17 mouse cellular contexts compared by ENCODE assay signal in the genomic region with DNA sequence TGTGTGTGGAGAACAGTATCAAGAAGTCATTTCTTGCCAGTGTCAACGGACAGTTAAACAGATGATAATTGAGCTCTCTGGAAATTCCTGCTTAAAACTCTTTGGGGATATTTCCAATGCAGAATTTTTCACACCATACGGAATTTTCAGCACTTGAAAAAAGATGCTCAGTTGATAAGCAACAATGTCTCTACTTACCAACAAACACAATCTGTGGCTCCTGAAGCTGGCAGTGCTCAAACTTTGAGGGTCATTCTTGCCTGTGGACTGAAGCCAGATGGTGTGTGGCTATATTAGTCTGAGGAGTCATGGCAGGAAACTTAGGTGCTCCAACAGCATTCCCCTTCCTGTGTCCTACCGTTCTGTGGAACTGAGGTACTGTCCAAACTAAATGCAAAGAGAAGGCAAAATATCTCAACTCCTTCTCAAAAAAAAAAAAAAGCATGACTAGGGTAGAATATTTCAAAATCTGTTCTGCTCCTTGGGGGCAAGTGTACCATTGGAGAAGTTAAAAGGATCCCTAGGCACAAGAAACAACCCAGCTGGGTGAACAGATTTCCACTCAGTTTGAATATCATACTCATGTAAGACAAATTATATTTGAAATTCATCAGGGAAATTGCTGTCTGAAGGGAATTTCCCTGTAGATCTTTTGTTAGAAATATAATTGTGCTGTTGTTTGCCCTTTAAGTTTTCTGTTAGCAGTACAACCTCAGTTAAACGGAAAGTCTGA.
"Had no signal": no experiment of that assay in that cellular context is flagged by ENCODE, and none has a peak within 500 bp of the region (broad histone marks: within the 10 kb centered on the region; RNA-seq: fewer than 3 reads in every experiment).

No protein-coding gene starts in this region.

- H3K27me3 ChIP-seq: kidney, embryonic 15.5 days; limb, embryonic 12.5 days; limb, embryonic 15.5 days; midbrain, embryonic 13.5 days had no signal

- H3K4me2 ChIP-seq: kidney, embryonic 15.5 days; limb, embryonic 12.5 days; limb, embryonic 15.5 days; liver, embryonic 11.5 days; lung, embryonic 14.5 days; midbrain, embryonic 13.5 days had no signal

- H3K27ac ChIP-seq: kidney, embryonic 15.5 days; limb, embryonic 12.5 days; limb, embryonic 15.5 days; liver, embryonic 14.5 days; macrophage; midbrain, embryonic 13.5 days had no signal

- H3K9ac ChIP-seq: kidney, embryonic 15.5 days; limb, embryonic 12.5 days; limb, embryonic 15.5 days; liver, embryonic 14.5 days; liver, postnatal 0 days; lung, embryonic 14.5 days; midbrain, embryonic 13.5 days had no signal

- H3K4me3 ChIP-seq: kidney, embryonic 15.5 days; limb, embryonic 12.5 days; limb, embryonic 15.5 days; midbrain, embryonic 13.5 days had no signal

- H3K9me3 ChIP-seq: kidney, embryonic 15.5 days; limb, embryonic 12.5 days; limb, embryonic 15.5 days; midbrain, embryonic 13.5 days had no signal

- H3K36me3 ChIP-seq: kidney, embryonic 15.5 days; limb, embryonic 12.5 days; limb, embryonic 15.5 days; midbrain, embryonic 13.5 days had no signal

- ATAC-seq: liver, postnatal 0 days; lung, postnatal 0 days; midbrain, embryonic 13.5 days had no signal

- DNase-seq: kidney, adult 8-10 months; kidney, postnatal 10 days; kidney, postnatal 36 days; left cerebral cortex, postnatal 4 days; liver, postnatal 0 days; thymus, adult 2 months; thymus, postnatal 14 days; thymus, postnatal 4 days had no signal

- H3K4me1 ChIP-seq: kidney, embryonic 15.5 days; limb, embryonic 12.5 days; limb, embryonic 15.5 days; midbrain, embryonic 13.5 days had no signal
